Mouse (Mus musculus): ENCODE measurements around the gene Sirt5.

Sirt5 gene

GRCm38 (mm10) chr13:43364985-43365824, at the start of gene Sirt5:
TSS of gene Sirt5 (plus strand) at chr13:43365496.
- DNase-seq = peak; percentile 80

- DNase-seq = no peak
Measured at GRCm38 (mm10) chr13:43317411-43317810, 47.9 kb upstream of the Sirt5 start.

- DNase-seq = no peak
Measured at GRCm38 (mm10) chr13:43319396-43319795, 45.9 kb upstream of the Sirt5 start.

- DNase-seq = no peak
Measured at GRCm38 (mm10) chr13:43321492-43321891, 43.8 kb upstream of the Sirt5 start.

- no peak for DNase-seq
Measured at GRCm38 (mm10) chr13:43325427-43325826, 39.9 kb upstream of the Sirt5 start.

GRCm38 (mm10) chr13:43331721-43332444, 33.4 kb upstream of the Sirt5 start:
- no peak for DNase-seq

- DNase-seq = no peak
Measured at GRCm38 (mm10) chr13:43332591-43332990, 32.7 kb upstream of the Sirt5 start.

GRCm38 (mm10) chr13:43336425-43337221, 28.7 kb upstream of the Sirt5 start:
- DNase-seq = no peak

- no peak for DNase-seq
Measured at GRCm38 (mm10) chr13:43338001-43338400, 27.3 kb upstream of the Sirt5 start.

- no peak for DNase-seq
Measured at GRCm38 (mm10) chr13:43338632-43339031, 26.7 kb upstream of the Sirt5 start.

- no peak for DNase-seq
Measured at GRCm38 (mm10) chr13:43346825-43347224, 18.5 kb upstream of the Sirt5 start.

- no peak for DNase-seq
Measured at GRCm38 (mm10) chr13:43349376-43349775, 15.9 kb upstream of the Sirt5 start.

GRCm38 (mm10) chr13:43350489-43351169, 14.7 kb upstream of the Sirt5 start:
- DNase-seq = no peak

GRCm38 (mm10) chr13:43353356-43353755, 11.9 kb upstream of the Sirt5 start:
- no peak for DNase-seq

GRCm38 (mm10) chr13:43354362-43354761, 10.9 kb upstream of the Sirt5 start:
- no peak for DNase-seq

GRCm38 (mm10) chr13:43356346-43357125, 8.8 kb upstream of the Sirt5 start:
- no peak for DNase-seq

GRCm38 (mm10) chr13:43360534-43360933, 4.8 kb upstream of the Sirt5 start:
- DNase-seq = no peak

GRCm38 (mm10) chr13:43362353-43362752, 2.9 kb upstream of the Sirt5 start:
- DNase-seq = no peak

GRCm38 (mm10) chr13:43365825-43366184, 509 bp downstream of the Sirt5 start:
- DNase-seq = no peak

- DNase-seq = no peak
Measured at GRCm38 (mm10) chr13:43370063-43370462, 4.8 kb downstream of the Sirt5 start.

GRCm38 (mm10) chr13:43372892-43373291, 7.6 kb downstream of the Sirt5 start:
- DNase-seq = no peak

- DNase-seq = no peak
Measured at GRCm38 (mm10) chr13:43374205-43374604, 8.9 kb downstream of the Sirt5 start.
